Mouse (Mus musculus) heart, postnatal 0 days (tissue): ENCODE results near the gene Cops4.

Source experiments
- CTCF ChIP-seq: IDR thresholded peaks from 2 replicates; pipeline ENCODE4 v1.5.1; 2016; ENCODE audit warnings: antibody characterized with exemption, control low read depth, low read depth
- EP300 ChIP-seq: IDR thresholded peaks from 2 replicates; pipeline ENCODE4 v1.6.1; 2016; ENCODE audit warnings: antibody characterized with exemption, low read depth

GRCm38 (mm10) chr5:100553426-100553825 lies 35.3 kb downstream of the Cops4 start:
- TF ChIP-seq CTCF (no peak), EP300 (no peak)
